8 mouse cellular contexts compared by ENCODE assay signal in the genomic region with DNA sequence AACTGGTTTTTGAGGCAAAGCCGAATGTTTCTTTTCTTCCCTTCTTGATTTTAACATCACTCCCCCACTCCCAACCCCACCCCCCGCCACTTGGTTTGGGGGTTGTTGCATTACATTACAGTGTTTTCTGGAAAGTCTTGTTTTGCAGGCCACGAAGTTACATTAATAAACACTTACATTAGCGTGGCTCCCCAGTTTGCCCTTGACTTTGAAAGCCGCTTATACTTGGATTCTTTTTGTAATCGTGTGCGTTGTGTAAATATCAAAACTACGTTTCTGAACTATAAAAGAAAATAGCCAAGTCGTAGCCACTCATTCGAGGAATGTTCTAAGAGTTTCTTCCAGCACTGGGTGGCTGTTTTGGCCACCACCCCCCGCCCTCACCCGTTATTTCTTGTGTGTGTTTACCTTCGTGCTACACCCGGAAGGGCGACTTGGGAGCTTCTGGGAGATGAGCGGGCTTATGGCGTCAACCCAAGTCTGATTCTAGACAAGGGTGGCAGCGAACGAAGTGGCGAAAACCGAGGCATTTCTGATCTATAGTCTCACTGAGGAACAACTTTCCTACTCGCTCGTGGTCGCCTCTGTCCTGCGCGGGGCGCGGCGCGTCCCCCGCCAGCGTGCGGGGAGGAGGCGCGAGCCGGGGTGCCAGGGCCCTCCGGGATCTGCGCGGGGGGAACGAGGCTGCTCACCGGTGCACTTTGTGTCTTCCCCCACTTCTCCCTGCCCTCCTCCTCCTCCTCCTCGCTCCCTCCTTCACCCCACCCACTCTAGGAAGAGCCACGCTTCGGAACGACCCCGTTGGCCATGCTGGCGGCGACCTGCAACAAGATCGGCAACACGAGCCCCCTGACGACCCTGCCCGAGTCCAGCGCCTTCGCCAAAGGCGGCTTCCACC. TPM values are rescaled to one million over a fixed set of nuclear protein-coding genes. Genes with fewer than 3 reads are reported as not detected.
A peak's percentile ranks its signal among the peaks of the same experiment; 100 is the strongest.
DNase-seq lines count a peak whose midpoint lies in the region; ATAC-seq lines count a peak whose summit lies in the region.

No protein-coding gene starts in this region.

- H3K4me2 ChIP-seq in kidney, embryonic 15.5 days = peak overlapping the region; percentile 70
- H3K4me2 ChIP-seq in midbrain, embryonic 13.5 days (replicated peaks) = peak overlapping the region; percentile 57

- no peaks in the 10 kb centered on the region for H3K36me3 ChIP-seq in forebrain, embryonic 10.5 days (replicated peaks)
- H3K36me3 ChIP-seq in kidney, embryonic 15.5 days = no peaks in the 10 kb centered on the region
- no peaks in the 10 kb centered on the region for H3K36me3 ChIP-seq in midbrain, embryonic 13.5 days

- under 1% methylated on average over 55 of the region's 55 CpGs for WGBS in forebrain, embryonic 10.5 days
- WGBS in kidney, embryonic 15.5 days = under 1% methylated on average over 55 of the region's 55 CpGs
- WGBS in midbrain, embryonic 13.5 days = under 1% methylated on average over 55 of the region's 55 CpGs

- no peak for ATAC-seq in kidney, embryonic 15.5 days (replicated peaks; ENCODE audit: low FRiP score)
- no peak for ATAC-seq in midbrain, embryonic 13.5 days

- H3K4me3 ChIP-seq in forebrain, embryonic 10.5 days = peak overlapping the region; percentile 51
- peak overlapping the region; percentile 40 for H3K4me3 ChIP-seq in kidney, embryonic 15.5 days (replicated peaks)
- H3K4me3 ChIP-seq in midbrain, embryonic 13.5 days (replicated peaks) = peak overlapping the region; percentile 50

- peak; percentile 20 for DNase-seq in cerebellum, adult 8-10 months
- DNase-seq in cerebellum, adult 11 months = no peak
- DNase-seq in B cell, adult 2 months = peak; percentile 53 to 60
- peak; percentile 42 for DNase-seq in forebrain, embryonic 10.5 days (ENCODE audit: extremely low spot score, low spot score)
- DNase-seq in adipocyte (ENCODE audit: low spot score) = no peak
- DNase-seq in urinary bladder, postnatal 14 days (ENCODE audit: low spot score) = no peak

- peaks cover 82% of the 10 kb centered on the region for H3K4me1 ChIP-seq in forebrain, embryonic 10.5 days
- H3K4me1 ChIP-seq in kidney, embryonic 15.5 days = peaks cover 59% of the 10 kb centered on the region
- peaks cover 53% of the 10 kb centered on the region for H3K4me1 ChIP-seq in midbrain, embryonic 13.5 days (replicated peaks)

- peak overlapping the region; percentile 67 for H3K27ac ChIP-seq in forebrain, embryonic 10.5 days
- no peak overlapping the region for H3K27ac ChIP-seq in kidney, embryonic 15.5 days
- H3K27ac ChIP-seq in midbrain, embryonic 13.5 days = peak overlapping the region; percentile 81

- no peaks in the 10 kb centered on the region for H3K9me3 ChIP-seq in forebrain, embryonic 10.5 days
- H3K9me3 ChIP-seq in kidney, embryonic 15.5 days (replicated peaks) = no peaks in the 10 kb centered on the region
- no peaks in the 10 kb centered on the region for H3K9me3 ChIP-seq in midbrain, embryonic 13.5 days

- peaks cover 100% of the 10 kb centered on the region for H3K27me3 ChIP-seq in forebrain, embryonic 10.5 days (ENCODE audit: poor library complexity, severe bottlenecking)
- peaks cover 89% of the 10 kb centered on the region for H3K27me3 ChIP-seq in kidney, embryonic 15.5 days
- peaks cover 86% of the 10 kb centered on the region for H3K27me3 ChIP-seq in midbrain, embryonic 13.5 days

- no peak overlapping the region for H3K9ac ChIP-seq in kidney, embryonic 15.5 days
- H3K9ac ChIP-seq in midbrain, embryonic 13.5 days (replicated peaks) = peak overlapping the region; percentile 68

RNA-seq across cellular contexts. Expression of a gene that starts 0.9 kb away (rescaled TPM):
- 0.94 and 1.1 TPM in 2 replicates for polyA plus RNA-seq in forebrain, embryonic 10.5 days (2016; fragmentation: Nextera tagmentation; extraction: Ambion mirVana)
- 0.06 TPM in 1 of 2 replicates, not detected in the other for polyA plus RNA-seq in kidney, embryonic 15.5 days (2015; fragmentation: Nextera tagmentation; extraction: Ambion mirVana)
- polyA plus RNA-seq in midbrain, embryonic 13.5 days (2015; fragmentation: Nextera tagmentation; extraction: Ambion mirVana) = 6.1 and 8.9 TPM in 2 replicates

RNA-seq across cellular contexts. Expression of a gene that starts 39.8 kb away (rescaled TPM):
- 12.8 and 13.8 TPM in 2 replicates for polyA plus RNA-seq in forebrain, embryonic 10.5 days (2016; fragmentation: Nextera tagmentation; extraction: Ambion mirVana)
- 18.5 TPM in 2 replicates for polyA plus RNA-seq in kidney, embryonic 15.5 days (2015; fragmentation: Nextera tagmentation; extraction: Ambion mirVana)
- polyA plus RNA-seq in midbrain, embryonic 13.5 days (2015; fragmentation: Nextera tagmentation; extraction: Ambion mirVana) = 8.1 and 9.6 TPM in 2 replicates

RNA-seq across cellular contexts. Expression of a gene that starts 39.9 kb away (rescaled TPM):
- 13.3 and 14.0 TPM in 2 replicates for polyA plus RNA-seq in forebrain, embryonic 10.5 days (2016; fragmentation: Nextera tagmentation; extraction: Ambion mirVana)
- 24.5 and 25.8 TPM in 2 replicates for polyA plus RNA-seq in kidney, embryonic 15.5 days (2015; fragmentation: Nextera tagmentation; extraction: Ambion mirVana)
- polyA plus RNA-seq in midbrain, embryonic 13.5 days (2015; fragmentation: Nextera tagmentation; extraction: Ambion mirVana) = 34.0 and 34.8 TPM in 2 replicates

RNA-seq across cellular contexts. Expression of a gene that starts 53.9 kb away (rescaled TPM):
- polyA plus RNA-seq in forebrain, embryonic 10.5 days (2016; fragmentation: Nextera tagmentation; extraction: Ambion mirVana) = 111 and 112 TPM in 2 replicates
- polyA plus RNA-seq in kidney, embryonic 15.5 days (2015; fragmentation: Nextera tagmentation; extraction: Ambion mirVana) = 88.9 and 97.6 TPM in 2 replicates
- polyA plus RNA-seq in midbrain, embryonic 13.5 days (2015; fragmentation: Nextera tagmentation; extraction: Ambion mirVana) = 80.9 and 96.4 TPM in 2 replicates

Comparison
In these comparisons a context has a peak if more than half of its experiments do, and no peak if none do; other contexts are left out.
1. DNase-seq: peak in cerebellum, adult 8-10 months (single experiment), B cell, adult 2 months (2 of 2) and forebrain, embryonic 10.5 days (single experiment); none in cerebellum, adult 11 months (single experiment), adipocyte (single experiment) and urinary bladder, postnatal 14 days (single experiment).
2. Peak in every context shown above with its lines, with median percentiles within 50 percentile points of each other: H3K4me3 ChIP-seq.